Mouse (Mus musculus) myocyte (in vitro differentiated cells): Measurements from ENCODE around the gene Sumo1. TPM values are rescaled to one million over a fixed set of nuclear protein-coding genes. Genes with fewer than 3 reads are reported as not detected.

Source experiments
- H3K27me3 ChIP-seq: one replicate; pipeline ENCODE4 v1.6.1; 2011; ENCODE audit not compliant: control insufficient read depth, insufficient read depth, insufficient read length
- H3K36me3 ChIP-seq: one replicate; pipeline ENCODE4 v1.6.1; 2011; ENCODE audit not compliant: control insufficient read depth, insufficient read depth
- H3K4me2 ChIP-seq: one replicate; pipeline ENCODE4 v1.6.1; 2011; ENCODE audit warnings: low read depth, control low read depth
- H3K4me3 ChIP-seq: one replicate; pipeline ENCODE4 v1.5.1; 2011; ENCODE audit warnings: mild to moderate bottlenecking, control low read depth, moderate library complexity
- H3K79me2 ChIP-seq: one replicate; pipeline ENCODE4 v1.6.1; 2011; ENCODE audit not compliant: control insufficient read depth, insufficient read depth
- H3ac ChIP-seq: one replicate; pipeline ENCODE4 v1.6.1; 2011; ENCODE audit not compliant: control insufficient read depth, insufficient read length
- CEBPB ChIP-seq: IDR thresholded peaks from 2 replicates; pipeline ENCODE4 v1.6.1; 2011; ENCODE audit warnings: mild to moderate bottlenecking, moderate library complexity; ENCODE audit not compliant: poor library complexity, insufficient read depth, severe bottlenecking
- E2F4 ChIP-seq: IDR thresholded peaks from one replicate; pipeline ENCODE4 v1.6.1; 2011; ENCODE audit warnings: mild to moderate bottlenecking, control low read depth, moderate library complexity; ENCODE audit not compliant: insufficient read depth
- MAX ChIP-seq: IDR thresholded peaks from one replicate; pipeline ENCODE4 v1.6.1; 2011; ENCODE audit warnings: low read depth, mild to moderate bottlenecking, control low read depth
- MYOD1 ChIP-seq, 3 experiments: IDR thresholded peaks; one replicate each; pipeline ENCODE4 v1.6.1; 2011; ENCODE audit warnings: control low read depth in 2 of 3, low read depth in 2 of 3, mild to moderate bottlenecking in 2 of 3, moderate library complexity in 1 of 3; ENCODE audit not compliant: insufficient read length in 2 of 3, control insufficient read depth in 1 of 3
- MYOG ChIP-seq, 3 experiments: IDR thresholded peaks; one replicate each; pipeline ENCODE4 v1.6.1; 2011; ENCODE audit warnings: control low read depth in 2 of 3, low read depth in 2 of 3, mild to moderate bottlenecking in 2 of 3; ENCODE audit not compliant: insufficient read length in 2 of 3, control insufficient read depth in 1 of 3, insufficient read depth in 1 of 3
- POLR2A ChIP-seq: IDR thresholded peaks from one replicate; pipeline ENCODE4 v1.6.1; 2011; ENCODE audit warnings: low read depth, mild to moderate bottlenecking, control low read depth, moderate library complexity; ENCODE audit not compliant: insufficient read length
- POLR2AphosphoS2 ChIP-seq: IDR thresholded peaks from one replicate; pipeline ENCODE4 v1.6.1; 2011; ENCODE audit warnings: low read depth, control low read depth; ENCODE audit not compliant: insufficient read length
- REST ChIP-seq: IDR thresholded peaks from one replicate; pipeline ENCODE4 v1.6.1; 2011; ENCODE audit warnings: mild to moderate bottlenecking, control low read depth, moderate library complexity; ENCODE audit not compliant: insufficient read depth, insufficient read length
- SRF ChIP-seq: IDR thresholded peaks from one replicate; pipeline ENCODE4 v1.6.1; 2011; ENCODE audit warnings: low read depth; ENCODE audit not compliant: control insufficient read depth, insufficient read length
- TCF12 ChIP-seq: IDR thresholded peaks from one replicate; pipeline ENCODE4 v1.6.1; 2011; ENCODE audit warnings: mild to moderate bottlenecking, control low read depth; ENCODE audit not compliant: poor library complexity, insufficient read depth, severe bottlenecking
- TCF3 ChIP-seq: IDR thresholded peaks from one replicate; pipeline ENCODE4 v1.6.1; 2011; ENCODE audit warnings: low read depth, control low read depth; ENCODE audit not compliant: insufficient read length
- USF1 ChIP-seq: IDR thresholded peaks from one replicate; pipeline ENCODE4 v1.6.1; 2011; ENCODE audit warnings: low read depth, mild to moderate bottlenecking, control low read depth, moderate library complexity
- polyA plus RNA-seq: library from polyadenylated mRNA; unstranded; fragments of >200 nt; fragmentation: generic; extraction: Trizol; gene quantifications from one replicate; pipeline ENCODE4 v1.2.1, GENCODE M21; 2012; ENCODE audit warnings: missing spikeins

The Sumo1 gene
- polyA plus RNA-seq, 1 experiment = 82.8 TPM

- H3ac ChIP-seq = no peak overlapping the region
- no peaks in the 10 kb centered on the region for H3K27me3 ChIP-seq
- H3K4me3 ChIP-seq = no peak overlapping the region
- no peaks in the 10 kb centered on the region for H3K79me2 ChIP-seq
- TF ChIP-seq REST = no peak
- no peak for TF ChIP-seq MYOG (IDR thresholded peaks at IDR 0.05; ENCODE audit: control insufficient read depth in 1 of 3, insufficient read depth in 1 of 3, insufficient read length in 2 of 3, low read depth in 2 of 3)
- no peak for TF ChIP-seq E2F4
- no peak for TF ChIP-seq SRF
- 0 out of 2 replicates have a peak, but pooled peaks have one; percentile 52 for TF ChIP-seq CEBPB
- TF ChIP-seq TCF3 = no peak
- H3K36me3 ChIP-seq = no peaks in the 10 kb centered on the region
- no peak overlapping the region for H3K4me2 ChIP-seq
These were observed 101.3 kb downstream of the Sumo1 start for GRCm38 (mm10) chr1:59569301-59569700.

DNA sequence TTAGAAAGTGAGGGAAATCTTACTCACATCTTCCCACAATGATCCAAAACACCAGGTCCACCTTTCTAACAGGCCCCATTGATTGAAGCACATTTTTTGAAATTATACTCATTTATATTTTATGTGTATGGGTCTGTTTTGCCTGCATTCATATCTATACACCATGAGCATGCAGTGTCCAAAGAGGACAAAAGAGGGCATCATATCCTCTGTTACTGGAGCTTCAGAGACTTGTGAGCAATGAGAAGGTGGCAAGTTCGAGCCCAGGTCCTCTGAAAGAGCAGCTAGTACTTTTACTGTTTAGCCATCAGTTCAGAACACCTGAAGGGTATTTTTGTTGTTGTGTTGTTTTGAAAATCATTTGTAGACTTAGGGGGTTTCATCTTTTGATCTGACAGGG is 102.4 kb downstream of the Sumo1 start:
- TF ChIP-seq MYOD1 (IDR thresholded peaks at IDR 0.05; ENCODE audit: control insufficient read depth in 1 of 3, insufficient read length in 2 of 3, low read depth in 2 of 3) (no peak), POLR2AphosphoS2 (no peak), TCF12 (no peak), USF1 (no peak), TCF3 (no peak), POLR2A (no peak), MYOG (IDR thresholded peaks at IDR 0.05; ENCODE audit: control insufficient read depth in 1 of 3, insufficient read depth in 1 of 3, insufficient read length in 2 of 3, low read depth in 2 of 3) (no peak), CEBPB (no peak), SRF (no peak), MAX (no peak), REST (no peak), E2F4 (no peak)
- Histone ChIP-seq H3K36me3 (no peaks in the 10 kb centered on the region), H3K4me3 (no peak overlapping the region), H3ac (no peak overlapping the region), H3K4me2 (no peak overlapping the region), H3K79me2 (no peaks in the 10 kb centered on the region), H3K27me3 (no peaks in the 10 kb centered on the region)

GRCm38 (mm10) chr1:59567521-59567920 is 103.1 kb downstream of the Sumo1 start:
- TF ChIP-seq TCF12 = no peak
- TF ChIP-seq SRF = no peak
- TF ChIP-seq MYOD1 (IDR thresholded peaks at IDR 0.05; ENCODE audit: control insufficient read depth in 1 of 3, insufficient read length in 2 of 3, low read depth in 2 of 3) = no peak
- no peak for TF ChIP-seq CEBPB
- TF ChIP-seq MYOG (IDR thresholded peaks at IDR 0.05; ENCODE audit: control insufficient read depth in 1 of 3, insufficient read depth in 1 of 3, insufficient read length in 2 of 3, low read depth in 2 of 3) = no peak
- TF ChIP-seq USF1 = no peak
- no peak for TF ChIP-seq MAX
- no peak for TF ChIP-seq E2F4
- Histone ChIP-seq H3K4me3 (no peak overlapping the region), H3K4me2 (no peak overlapping the region), H3ac (no peak overlapping the region), H3K79me2 (no peaks in the 10 kb centered on the region), H3K36me3 (no peaks in the 10 kb centered on the region), H3K27me3 (no peaks in the 10 kb centered on the region)

- Histone ChIP-seq H3K4me2 (peak overlapping the region; percentile 46), H3K36me3 (no peaks in the 10 kb centered on the region), H3K27me3 (no peaks in the 10 kb centered on the region), H3K79me2 (no peaks in the 10 kb centered on the region), H3ac (no peak overlapping the region), H3K4me3 (no peak overlapping the region)
- no peak for TF ChIP-seq E2F4
- no peak for TF ChIP-seq POLR2AphosphoS2
- TF ChIP-seq USF1 = no peak
- TF ChIP-seq MYOD1 (IDR thresholded peaks at IDR 0.05; ENCODE audit: control insufficient read depth in 1 of 3, insufficient read length in 2 of 3, low read depth in 2 of 3) = no peak
These were observed 103.7 kb downstream of the Sumo1 start for GRCm38 (mm10) chr1:59566926-59567325.

- no peak overlapping the region for H3K4me2 ChIP-seq
- H3K79me2 ChIP-seq = no peaks in the 10 kb centered on the region
- no peaks in the 10 kb centered on the region for H3K36me3 ChIP-seq
- TF ChIP-seq POLR2AphosphoS2 (no peak), TCF3 (no peak), MYOD1 (IDR thresholded peaks at IDR 0.05; ENCODE audit: control insufficient read depth in 1 of 3, insufficient read length in 2 of 3, low read depth in 2 of 3) (no peak), MYOG (IDR thresholded peaks at IDR 0.05; ENCODE audit: control insufficient read depth in 1 of 3, insufficient read depth in 1 of 3, insufficient read length in 2 of 3, low read depth in 2 of 3) (no peak), E2F4 (no peak), CEBPB (no peak), TCF12 (no peak), USF1 (no peak), POLR2A (no peak), REST (no peak), SRF (no peak), MAX (no peak)
- no peaks in the 10 kb centered on the region for H3K27me3 ChIP-seq
- H3ac ChIP-seq = no peak overlapping the region
- no peak overlapping the region for H3K4me3 ChIP-seq
These were observed 104.4 kb downstream of the Sumo1 start for GRCm38 (mm10) chr1:59566281-59566680.
